ENCODE assay signal across 8 mouse cellular contexts in the genomic region with DNA sequence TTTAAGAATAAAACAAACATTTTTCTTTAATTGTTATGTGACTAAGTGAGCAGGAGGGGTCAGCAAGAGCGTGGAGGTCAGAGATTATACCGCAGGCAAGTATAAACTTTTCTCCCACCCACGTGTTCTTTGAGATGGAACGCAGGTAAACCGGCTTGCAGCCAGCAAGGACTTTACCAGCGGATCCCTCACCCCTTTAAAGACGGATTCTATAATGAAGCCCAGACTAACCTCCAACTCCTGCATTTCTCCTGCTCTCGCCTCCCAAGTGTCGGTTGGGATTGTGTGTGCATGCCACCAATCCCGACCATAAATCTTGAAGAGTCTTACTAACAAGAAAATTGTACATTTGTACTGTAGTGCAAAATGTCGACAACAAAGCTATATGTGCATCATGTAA.
DNase-seq lines count a peak whose midpoint lies in the region; ATAC-seq and TF ChIP-seq lines count a peak whose summit lies in the region.

No protein-coding gene starts in this region.

- H3K4me1 ChIP-seq in testis, adult 2 months (ENCODE audit: control insufficient read depth, insufficient read depth, low read length): peaks cover 12% of the 10 kb centered on the region
- H3K4me1 ChIP-seq in intestine, postnatal 0 days (replicated peaks; ENCODE audit: control insufficient read depth, insufficient read depth, low read length): peaks cover 6% of the 10 kb centered on the region
- H3K4me1 ChIP-seq in stomach, embryonic 16.5 days (ENCODE audit: control insufficient read depth, insufficient read depth, low read length): peaks cover 34% of the 10 kb centered on the region

- DNase-seq in embryo, embryonic 10 days (ENCODE audit: low spot score): peak; percentile 40
- no peak for DNase-seq in embryo, embryonic 10.5 days (ENCODE audit: low spot score)
- DNase-seq in testis, postnatal 10 days (ENCODE audit: low spot score): no peak
- no peak for DNase-seq in gastrocnemius, adult 18-20 months (ENCODE audit: low spot score)

- no peaks in the 10 kb centered on the region for H3K27me3 ChIP-seq in testis, adult 2 months (ENCODE audit: control insufficient read depth, insufficient read depth, low read length)
- no peaks in the 10 kb centered on the region for H3K27me3 ChIP-seq in intestine, postnatal 0 days (replicated peaks; ENCODE audit: control insufficient read depth, insufficient read depth, low read length)
- H3K27me3 ChIP-seq in stomach, embryonic 16.5 days (ENCODE audit: control insufficient read depth, insufficient read depth, low read length): no peaks in the 10 kb centered on the region

- H3K27ac ChIP-seq in testis, adult 2 months (ENCODE audit: control insufficient read depth, insufficient read depth, low read depth, low read length): peak overlapping the region; percentile 29; the same call in 1 of the 2 replicates
- H3K27ac ChIP-seq in intestine, postnatal 0 days (ENCODE audit: low read depth, low read length): 0 out of 2 replicates have a peak overlapping the region, but pooled peaks have one; percentile 99
- peak overlapping the region; percentile 100 for H3K27ac ChIP-seq in stomach, embryonic 16.5 days (ENCODE audit: low read length)

- peak overlapping the region; percentile 83; the same call in 1 of the 2 replicates for H3K4me2 ChIP-seq in intestine, postnatal 0 days (replicated peaks; ENCODE audit: low read depth)
- peak overlapping the region; percentile 81 for H3K4me2 ChIP-seq in stomach, embryonic 16.5 days (ENCODE audit: low read depth, low read length)

- TF ChIP-seq POLR2A in testis, adult 2 months (IDR thresholded peaks at IDR 0.05; ENCODE audit: control insufficient read depth, low read depth, low read length): no peak

- no peak overlapping the region for H3K9ac ChIP-seq in intestine, postnatal 0 days (ENCODE audit: low read depth, low read length)
- H3K9ac ChIP-seq in stomach, embryonic 16.5 days (ENCODE audit: low read length): peak overlapping the region; percentile 60

- 31% methylated on average over 11 of the region's 11 CpGs for WGBS in intestine, postnatal 0 days
- WGBS in stomach, embryonic 16.5 days: 25% methylated on average over 11 of the region's 11 CpGs

- TF ChIP-seq CTCF in testis, adult 2 months (IDR thresholded peaks at IDR 0.05; ENCODE audit: control insufficient read depth, insufficient read depth, insufficient replicate concordance, low read depth, low read length): no peak
- no peak for TF ChIP-seq CTCF in intestine, postnatal 0 days (IDR thresholded peaks at IDR 0.05; ENCODE audit: low read depth)

- no peaks in the 10 kb centered on the region for H3K36me3 ChIP-seq in testis, adult 2 months (ENCODE audit: control insufficient read depth, insufficient read depth, low read length)
- no peaks in the 10 kb centered on the region for H3K36me3 ChIP-seq in intestine, postnatal 0 days (ENCODE audit: control insufficient read depth, insufficient read depth)
- H3K36me3 ChIP-seq in stomach, embryonic 16.5 days (ENCODE audit: control insufficient read depth, insufficient read depth, low read length): no peaks in the 10 kb centered on the region

- no peaks in the 10 kb centered on the region for H3K9me3 ChIP-seq in intestine, postnatal 0 days (ENCODE audit: control insufficient read depth)
- no peaks in the 10 kb centered on the region for H3K9me3 ChIP-seq in stomach, embryonic 16.5 days (replicated peaks; ENCODE audit: control insufficient read depth, low read length)

- no peak overlapping the region for H3K4me3 ChIP-seq in testis, adult 2 months (ENCODE audit: control insufficient read depth, low read depth, low read length)
- H3K4me3 ChIP-seq in intestine, postnatal 0 days (ENCODE audit: low read depth, low read length): 0 out of 2 replicates have a peak overlapping the region, but pooled peaks have one; percentile 63
- no peak overlapping the region for H3K4me3 ChIP-seq in stomach, embryonic 16.5 days (replicated peaks; ENCODE audit: low read length)

- ATAC-seq in intestine, postnatal 0 days: no peak
- no peak for ATAC-seq in stomach, embryonic 16.5 days (ENCODE audit: insufficient read depth, low FRiP score)
- no peak for ATAC-seq in erythroblast, adult 5-6 weeks (replicated peaks; ENCODE audit: low FRiP score, poor library complexity, severe bottlenecking)

Comparison
In these comparisons a context has a peak if more than half of its experiments do, and no peak if none do; other contexts are left out.
1. H3K27ac ChIP-seq: peak in every context shown above with its lines; median percentile 100 in stomach, embryonic 16.5 days; 99 in intestine, postnatal 0 days; 29 in testis, adult 2 months.